Mouse (Mus musculus): Measurements from ENCODE around the gene Lrmda. TPM values are rescaled to one million over a fixed set of nuclear protein-coding genes. Genes with fewer than 3 reads are reported as not detected.
A peak's percentile ranks its signal among the peaks of the same experiment; 100 is the strongest.

Lrmda gene
- total RNA-seq, 2 experiments from 2014 or later: 2.6 to 2.9 TPM

- Histone ChIP-seq H3K4me3 (no peak overlapping the region), H3K27ac (no peak overlapping the region)
- no peak for TF ChIP-seq CTCF (IDR thresholded peaks at IDR 0.05)
- no peak for DNase-seq
- intact Hi-C loops (cut with DNase I): no loop called here
Observed at GRCm38 (mm10) chr14:22023533-22023932, 4.0 kb downstream of the Lrmda start.

- DNase-seq: no peak
- H3K4me3 ChIP-seq: no peak overlapping the region
- intact Hi-C loops (cut with DNase I): no loop called here
- no peak for TF ChIP-seq CTCF (IDR thresholded peaks at IDR 0.05)
- H3K27ac ChIP-seq: no peak overlapping the region
Observed at GRCm38 (mm10) chr14:22035900-22036299, 16.4 kb downstream of the Lrmda start.

GRCm38 (mm10) chr14:22036338-22036737 lies 16.8 kb downstream of the Lrmda start:
- no peak overlapping the region for H3K27ac ChIP-seq
- DNase-seq: no peak
- no peak overlapping the region for H3K4me3 ChIP-seq
- intact Hi-C loops (cut with DNase I): no loop called here
- TF ChIP-seq CTCF (IDR thresholded peaks at IDR 0.05): no peak

- DNase-seq: no peak
- Histone ChIP-seq H3K4me3 (no peak overlapping the region), H3K27ac (no peak overlapping the region)
- intact Hi-C loops (cut with DNase I): no loop called here
- TF ChIP-seq CTCF (IDR thresholded peaks at IDR 0.05): no peak
Observed at GRCm38 (mm10) chr14:22036802-22037497, 17.4 kb downstream of the Lrmda start.

GRCm38 (mm10) chr14:22037498-22038131 lies 18.1 kb downstream of the Lrmda start:
- TF ChIP-seq CTCF (IDR thresholded peaks at IDR 0.05): no peak
- Histone ChIP-seq H3K4me3 (no peak overlapping the region), H3K27ac (no peak overlapping the region)
- intact Hi-C loops (cut with DNase I): no loop called here
- DNase-seq: no peak

GRCm38 (mm10) chr14:22042146-22042545 lies 22.6 kb downstream of the Lrmda start:
- no peak for DNase-seq

GRCm38 (mm10) chr14:22043420-22043819 lies 23.9 kb downstream of the Lrmda start:
- intact Hi-C loops (cut with DNase I): no loop called here
- TF ChIP-seq CTCF (IDR thresholded peaks at IDR 0.05): no peak
- DNase-seq: no peak

More at GRCm38 (mm10) chr14:22042146-22042545, 22.6 kb downstream of the Lrmda start:
- H3K4me3 ChIP-seq: no peak overlapping the region
- no peak overlapping the region for H3K27ac ChIP-seq
- intact Hi-C loops (cut with DNase I): no loop called here
- no peak for TF ChIP-seq CTCF (IDR thresholded peaks at IDR 0.05)

GRCm38 (mm10) chr14:22046262-22046856 lies 26.8 kb downstream of the Lrmda start:
- Histone ChIP-seq H3K27ac (no peak overlapping the region), H3K4me3 (no peak overlapping the region)
- intact Hi-C loops (cut with DNase I): no loop called here
- no peak for TF ChIP-seq CTCF (IDR thresholded peaks at IDR 0.05)
- DNase-seq: no peak

More at GRCm38 (mm10) chr14:22043420-22043819, 23.9 kb downstream of the Lrmda start:
- H3K27ac ChIP-seq: no peak overlapping the region
- no peak overlapping the region for H3K4me3 ChIP-seq

GRCm38 (mm10) chr14:22048068-22048899 lies 28.8 kb downstream of the Lrmda start:
- H3K27ac ChIP-seq: no peak overlapping the region
- no peak for TF ChIP-seq CTCF (IDR thresholded peaks at IDR 0.05)
- no peak overlapping the region for H3K4me3 ChIP-seq
- intact Hi-C loops (cut with DNase I): no loop called here
- no peak for DNase-seq

- no peak for DNase-seq
- Histone ChIP-seq H3K4me3 (no peak overlapping the region), H3K27ac (no peak overlapping the region)
- no peak for TF ChIP-seq CTCF (IDR thresholded peaks at IDR 0.05)
- intact Hi-C loops (cut with DNase I): no loop called here
Observed at GRCm38 (mm10) chr14:22048900-22049199, 29.3 kb downstream of the Lrmda start.

- intact Hi-C loops (cut with DNase I): no loop called here
- Histone ChIP-seq H3K27ac (no peak overlapping the region), H3K4me3 (no peak overlapping the region)
- no peak for TF ChIP-seq CTCF (IDR thresholded peaks at IDR 0.05)
- no peak for DNase-seq
Observed at GRCm38 (mm10) chr14:22049282-22049681, 29.8 kb downstream of the Lrmda start.

GRCm38 (mm10) chr14:22051941-22052664 lies 32.6 kb downstream of the Lrmda start:
- TF ChIP-seq CTCF (IDR thresholded peaks at IDR 0.05): no peak
- intact Hi-C loops (cut with DNase I): no loop called here
- Histone ChIP-seq H3K4me3 (no peak overlapping the region), H3K27ac (no peak overlapping the region)
- DNase-seq: peak; percentile 23

All from gastrocnemius, adult 2 months (tissue).